Mouse (Mus musculus): ENCODE measurements around the gene Frmd4b. TPM values are rescaled to one million over a fixed set of nuclear protein-coding genes. Genes with fewer than 3 reads are reported as not detected.

The Frmd4b gene
- polyA plus RNA-seq, 1 experiment, result 4.8 TPM

GRCm38 (mm10) chr6:97338843-97339242 is 278.5 kb downstream of the Frmd4b start:
- Histone ChIP-seq H3K4me3 (ENCODE audit: low read depth, low read length) (no peak overlapping the region), H3K36me3 (ENCODE audit: control insufficient read depth, insufficient read depth, low read length) (no peaks in the 10 kb centered on the region), H3K27me3 (ENCODE audit: control insufficient read depth, insufficient read depth, low read length) (no peaks in the 10 kb centered on the region), H3K27ac (ENCODE audit: insufficient read depth, low read depth, low read length) (no peak overlapping the region), H3K4me1 (ENCODE audit: control insufficient read depth, insufficient read depth, insufficient read length, low read length) (peaks cover 20% of the 10 kb centered on the region; the same call in 1 of the 2 replicates)
- WGBS, result 71% methylated on average over 4 of the region's 4 CpGs
- TF ChIP-seq CTCF (IDR thresholded peaks at IDR 0.05; ENCODE audit: extremely low read depth, insufficient read length, insufficient replicate concordance, low read depth, low read length) (no peak), POLR2A (IDR thresholded peaks at IDR 0.05; ENCODE audit: low read depth, low read length) (no peak)

- H3K4me3 ChIP-seq (ENCODE audit: low read depth, low read length), result no peak overlapping the region
- no peaks in the 10 kb centered on the region for H3K4me1 ChIP-seq (ENCODE audit: control insufficient read depth, insufficient read depth, insufficient read length, low read length)
- H3K27me3 ChIP-seq (ENCODE audit: control insufficient read depth, insufficient read depth, low read length), result no peaks in the 10 kb centered on the region
- no peaks in the 10 kb centered on the region; the same call in 1 of the 2 replicates for H3K36me3 ChIP-seq (ENCODE audit: control insufficient read depth, insufficient read depth, low read length)
- WGBS, result 82% methylated on average over 3 of the region's 3 CpGs
- H3K27ac ChIP-seq (ENCODE audit: insufficient read depth, low read depth, low read length), result no peak overlapping the region
- TF ChIP-seq CTCF (IDR thresholded peaks at IDR 0.05; ENCODE audit: extremely low read depth, insufficient read length, insufficient replicate concordance, low read depth, low read length) (no peak), POLR2A (IDR thresholded peaks at IDR 0.05; ENCODE audit: low read depth, low read length) (no peak)
Observed at GRCm38 (mm10) chr6:97333323-97333722, 284.0 kb downstream of the Frmd4b start.

- no peak overlapping the region for H3K27ac ChIP-seq (ENCODE audit: insufficient read depth, low read depth, low read length)
- TF ChIP-seq CTCF (IDR thresholded peaks at IDR 0.05; ENCODE audit: extremely low read depth, insufficient read length, insufficient replicate concordance, low read depth, low read length) (no peak), POLR2A (IDR thresholded peaks at IDR 0.05; ENCODE audit: low read depth, low read length) (no peak)
- peaks cover 23% of the 10 kb centered on the region for H3K36me3 ChIP-seq (ENCODE audit: control insufficient read depth, insufficient read depth, low read length)
- no peaks in the 10 kb centered on the region for H3K4me1 ChIP-seq (ENCODE audit: control insufficient read depth, insufficient read depth, insufficient read length, low read length)
- no peak overlapping the region for H3K4me3 ChIP-seq (ENCODE audit: low read depth, low read length)
- 65% methylated on average over 4 of the region's 4 CpGs for WGBS
- H3K27me3 ChIP-seq (ENCODE audit: control insufficient read depth, insufficient read depth, low read length), result no peaks in the 10 kb centered on the region
Observed at GRCm38 (mm10) chr6:97323951-97324350, 293.4 kb downstream of the Frmd4b start.

GRCm38 (mm10) chr6:97322126-97322525 is 295.2 kb downstream of the Frmd4b start:
- TF ChIP-seq POLR2A (IDR thresholded peaks at IDR 0.05; ENCODE audit: low read depth, low read length), result no peak
- no peak for TF ChIP-seq CTCF (IDR thresholded peaks at IDR 0.05; ENCODE audit: extremely low read depth, insufficient read length, insufficient replicate concordance, low read depth, low read length)
- no peaks in the 10 kb centered on the region for H3K27me3 ChIP-seq (ENCODE audit: control insufficient read depth, insufficient read depth, low read length)
- H3K27ac ChIP-seq (ENCODE audit: insufficient read depth, low read depth, low read length), result no peak overlapping the region
- WGBS, result 86% methylated on average over 12 of the region's 12 CpGs
- H3K4me3 ChIP-seq (ENCODE audit: low read depth, low read length), result no peak overlapping the region
- H3K4me1 ChIP-seq (ENCODE audit: control insufficient read depth, insufficient read depth, insufficient read length, low read length), result peaks cover 6% of the 10 kb centered on the region
- peaks cover 20% of the 10 kb centered on the region for H3K36me3 ChIP-seq (ENCODE audit: control insufficient read depth, insufficient read depth, low read length)

- Histone ChIP-seq H3K4me1 (ENCODE audit: control insufficient read depth, insufficient read depth, insufficient read length, low read length) (peaks cover 6% of the 10 kb centered on the region), H3K4me3 (ENCODE audit: low read depth, low read length) (no peak overlapping the region), H3K27ac (ENCODE audit: insufficient read depth, low read depth, low read length) (no peak overlapping the region), H3K36me3 (ENCODE audit: control insufficient read depth, insufficient read depth, low read length) (peaks cover 17% of the 10 kb centered on the region), H3K27me3 (ENCODE audit: control insufficient read depth, insufficient read depth, low read length) (no peaks in the 10 kb centered on the region)
- 80% methylated on average over 11 of the region's 11 CpGs for WGBS
- no peak for TF ChIP-seq CTCF (IDR thresholded peaks at IDR 0.05; ENCODE audit: extremely low read depth, insufficient read length, insufficient replicate concordance, low read depth, low read length)
- no peak for TF ChIP-seq POLR2A (IDR thresholded peaks at IDR 0.05; ENCODE audit: low read depth, low read length)
Observed at GRCm38 (mm10) chr6:97321156-97321555, 296.2 kb downstream of the Frmd4b start.

- H3K4me1 ChIP-seq (ENCODE audit: control insufficient read depth, insufficient read depth, insufficient read length, low read length), result peaks cover 6% of the 10 kb centered on the region
- WGBS, result 65% methylated on average over 4 of the region's 4 CpGs
- H3K4me3 ChIP-seq (ENCODE audit: low read depth, low read length), result no peak overlapping the region
- no peaks in the 10 kb centered on the region for H3K27me3 ChIP-seq (ENCODE audit: control insufficient read depth, insufficient read depth, low read length)
- H3K36me3 ChIP-seq (ENCODE audit: control insufficient read depth, insufficient read depth, low read length), result peaks cover 8% of the 10 kb centered on the region; the same call in 1 of the 2 replicates
- TF ChIP-seq CTCF (IDR thresholded peaks at IDR 0.05; ENCODE audit: extremely low read depth, insufficient read length, insufficient replicate concordance, low read depth, low read length) (no peak), POLR2A (IDR thresholded peaks at IDR 0.05; ENCODE audit: low read depth, low read length) (no peak)
- no peak overlapping the region for H3K27ac ChIP-seq (ENCODE audit: insufficient read depth, low read depth, low read length)
Observed at GRCm38 (mm10) chr6:97319081-97319480, 298.3 kb downstream of the Frmd4b start.

- peaks cover 8% of the 10 kb centered on the region; the same call in 1 of the 2 replicates for H3K36me3 ChIP-seq (ENCODE audit: control insufficient read depth, insufficient read depth, low read length)
- H3K4me3 ChIP-seq (ENCODE audit: low read depth, low read length), result no peak overlapping the region
- no peak for TF ChIP-seq POLR2A (IDR thresholded peaks at IDR 0.05; ENCODE audit: low read depth, low read length)
- TF ChIP-seq CTCF (IDR thresholded peaks at IDR 0.05; ENCODE audit: extremely low read depth, insufficient read length, insufficient replicate concordance, low read depth, low read length), result no peak
- no peaks in the 10 kb centered on the region for H3K27me3 ChIP-seq (ENCODE audit: control insufficient read depth, insufficient read depth, low read length)
- no peak overlapping the region; the same call in 1 of the 2 replicates for H3K27ac ChIP-seq (ENCODE audit: insufficient read depth, low read depth, low read length)
- 63% methylated on average over 3 of the region's 3 CpGs for WGBS
- peaks cover 6% of the 10 kb centered on the region for H3K4me1 ChIP-seq (ENCODE audit: control insufficient read depth, insufficient read depth, insufficient read length, low read length)
Observed at GRCm38 (mm10) chr6:97317956-97318355, 299.4 kb downstream of the Frmd4b start.

Measured in small intestine, adult 2 months (tissue).